Mouse (Mus musculus) lung, postnatal 0 days (tissue): ENCODE measurements around the gene Il10rb. TPM values are rescaled to one million over a fixed set of nuclear protein-coding genes. Genes with fewer than 3 reads are reported as not detected.

Experiments used
- ATAC-seq: fragments of 200-750 bp; cut with Nextera tagmentation; 2 replicates; pipeline ENCODE4 v1.8.0; 2017; ENCODE audit warnings: moderate library complexity
- DNase-seq: peaks from one replicate; pipeline ENCODE4 v3.0.0-alpha.2; 2016; ENCODE audit warnings: low spot score
- H3K27ac ChIP-seq: fragments of 300-500 bp; sonication (generic); 2 replicates; pipeline ENCODE4 v1.5.1; 2014; ENCODE audit warnings: antibody characterized with exemption, mild to moderate bottlenecking, low read length, mixed read lengths
- H3K27me3 ChIP-seq: fragments of 300-500 bp; sonication (generic); replicated peaks from 2 replicates; pipeline ENCODE4 v1.6.1; 2014; ENCODE audit warnings: low read length, mixed read lengths; ENCODE audit not compliant: insufficient read depth
- H3K36me3 ChIP-seq: fragments of 300-500 bp; sonication (generic); 2 replicates; pipeline ENCODE4 v1.6.1; 2014; ENCODE audit warnings: low read length, mixed read lengths; ENCODE audit not compliant: insufficient read depth
- H3K4me1 ChIP-seq: fragments of 300-500 bp; sonication (generic); 2 replicates; pipeline ENCODE4 v1.6.1; 2014; ENCODE audit warnings: antibody characterized with exemption, low read depth, low read length, mixed read lengths; ENCODE audit not compliant: insufficient read depth
- H3K4me2 ChIP-seq: fragments of 300-500 bp; sonication (generic); replicated peaks from 2 replicates; pipeline ENCODE4 v1.6.1; 2014; ENCODE audit warnings: low read depth, mild to moderate bottlenecking, low read length, moderate library complexity, mixed read lengths
- H3K4me3 ChIP-seq: fragments of 300-500 bp; sonication (generic); 2 replicates; pipeline ENCODE4 v1.5.1; 2014; ENCODE audit warnings: low read depth, low read length
- H3K9ac ChIP-seq: fragments of 300-500 bp; sonication (generic); replicated peaks from 2 replicates; pipeline ENCODE4 v1.6.1; 2014; ENCODE audit warnings: low read depth, mild to moderate bottlenecking
- H3K9me3 ChIP-seq: fragments of 300-500 bp; sonication (generic); 2 replicates; pipeline ENCODE4 v1.6.1; 2016; ENCODE audit warnings: low read length, mixed read lengths
- CTCF ChIP-seq: IDR thresholded peaks from 2 replicates; pipeline ENCODE4 v1.5.1; 2016; ENCODE audit warnings: antibody characterized with exemption, mild to moderate bottlenecking
- EP300 ChIP-seq: IDR thresholded peaks from 2 replicates; pipeline ENCODE4 v1.6.1; 2016; ENCODE audit warnings: antibody characterized with exemption, mild to moderate bottlenecking, control low read depth
- WGBS: fragments of 180-500 bp; shearing (Covaris S2); extraction: QIAGEN DNeasy Blood & Tissue Kit; methylation state at CpG from one replicate; pipeline ENCODE4 v1.1.7; 2014; 5-methylcytosine and 5-hydroxymethylcytosine counted together
- polyA plus RNA-seq: library from polyadenylated mRNA; unstranded; fragments of >200 nt; fragmentation: Nextera tagmentation; extraction: Ambion mirVana; gene quantifications from 2 replicates; pipeline ENCODE4 v1.2.1, GENCODE M21; 2015

The Il10rb gene
- polyA plus RNA-seq, 1 experiment from 2014 or later, result 90.5 TPM

GRCm38 (mm10) chr16:91362006-91362405, 44.0 kb upstream of the Il10rb start:
- no peak overlapping the region for H3K4me3 ChIP-seq
- H3K36me3 ChIP-seq, result no peaks in the 10 kb centered on the region
- WGBS, result 50% methylated on average over 2 of the region's 2 CpGs
- H3K27ac ChIP-seq, result peak overlapping the region; percentile 39; the same call in 1 of the 2 replicates
- H3K4me1 ChIP-seq, result peaks cover 13% of the 10 kb centered on the region; the same call in 1 of the 2 replicates
- TF ChIP-seq CTCF (no peak), EP300 (no peak)
- no peaks in the 10 kb centered on the region for H3K27me3 ChIP-seq
- H3K4me2 ChIP-seq, result no peak overlapping the region
- no peak overlapping the region for H3K9ac ChIP-seq
- no peaks in the 10 kb centered on the region for H3K9me3 ChIP-seq
- ATAC-seq, result no peak
- no peak for DNase-seq

- Histone ChIP-seq H3K9me3 (no peaks in the 10 kb centered on the region), H3K36me3 (no peaks in the 10 kb centered on the region), H3K4me1 (peaks cover 13% of the 10 kb centered on the region; the same call in 1 of the 2 replicates), H3K4me2 (0 out of 2 replicates have a peak overlapping the region, but pooled peaks have one; percentile 0), H3K27me3 (no peaks in the 10 kb centered on the region), H3K4me3 (no peak overlapping the region), H3K9ac (no peak overlapping the region), H3K27ac (peak overlapping the region; percentile 77)
- TF ChIP-seq CTCF (no peak), EP300 (no peak; the same call in 1 of the 2 replicates)
- WGBS, result 21% methylated on average over 12 of the region's 12 CpGs
- DNase-seq (peak; percentile 90), ATAC-seq (peak; percentile 64)
Measured at GRCm38 (mm10) chr16:91362616-91363272, 43.2 kb upstream of the Il10rb start.

DNA sequence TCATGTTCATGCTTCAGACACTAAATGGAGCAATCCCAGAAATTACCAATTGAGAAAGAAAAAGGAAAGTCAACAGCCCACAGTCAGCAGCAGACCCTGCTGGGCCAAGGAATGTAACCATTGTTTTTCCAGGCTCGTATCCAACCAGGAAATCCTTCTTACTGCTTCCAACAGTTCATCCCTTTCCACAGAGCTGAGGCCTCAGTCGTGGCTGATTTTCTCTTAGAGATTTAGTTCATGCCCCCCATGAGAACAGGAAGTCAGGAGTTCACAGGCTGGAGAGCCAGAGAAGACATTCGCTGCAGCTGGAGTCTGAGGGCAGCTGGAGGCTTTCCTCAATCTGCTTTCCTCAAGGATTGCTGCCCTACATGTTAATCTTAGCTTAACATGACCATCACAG, 42.5 kb upstream of the Il10rb start:
- Histone ChIP-seq H3K4me1 (peaks cover 13% of the 10 kb centered on the region; the same call in 1 of the 2 replicates), H3K27me3 (no peaks in the 10 kb centered on the region), H3K4me2 (0 out of 2 replicates have a peak overlapping the region, but pooled peaks have one; percentile 0), H3K36me3 (no peaks in the 10 kb centered on the region), H3K9me3 (no peaks in the 10 kb centered on the region), H3K9ac (no peak overlapping the region), H3K4me3 (no peak overlapping the region), H3K27ac (peak overlapping the region; percentile 77)
- WGBS, result 4% methylated on average over 3 of the region's 3 CpGs
- TF ChIP-seq CTCF (no peak; the same call in 1 of the 2 replicates), EP300 (peak; percentile 70)
- DNase-seq (peak; percentile 95), ATAC-seq (peak; percentile 83)

DNA sequence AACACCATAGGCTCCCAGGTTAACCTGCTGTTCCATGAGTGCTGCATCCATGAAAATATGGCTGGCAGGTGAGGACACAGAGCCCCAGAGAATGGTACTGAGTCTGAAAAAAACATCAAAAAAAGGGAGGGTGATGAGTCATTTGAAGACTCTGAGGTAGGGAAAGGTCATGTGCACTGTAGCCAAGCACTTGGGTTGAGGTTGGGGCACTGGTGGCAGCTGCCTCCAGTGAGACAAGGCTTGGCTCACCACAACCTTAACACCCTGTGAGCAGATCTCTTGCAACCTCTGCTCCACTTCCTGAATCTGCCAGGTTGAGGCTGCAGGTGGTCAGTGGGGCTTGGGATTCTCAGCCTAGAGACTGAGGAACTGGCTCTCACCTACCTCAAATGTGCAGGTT, 39.4 kb upstream of the Il10rb start:
- TF ChIP-seq CTCF (no peak), EP300 (no peak)
- H3K27me3 ChIP-seq, result no peaks in the 10 kb centered on the region
- no peak overlapping the region for H3K4me3 ChIP-seq
- DNase-seq (no peak), ATAC-seq (no peak)
- no peak overlapping the region for H3K9ac ChIP-seq
- H3K9me3 ChIP-seq, result no peaks in the 10 kb centered on the region
- H3K27ac ChIP-seq, result no peak overlapping the region
- H3K4me2 ChIP-seq, result no peak overlapping the region
- H3K4me1 ChIP-seq, result peaks cover 13% of the 10 kb centered on the region; the same call in 1 of the 2 replicates
- H3K36me3 ChIP-seq, result no peaks in the 10 kb centered on the region

DNA sequence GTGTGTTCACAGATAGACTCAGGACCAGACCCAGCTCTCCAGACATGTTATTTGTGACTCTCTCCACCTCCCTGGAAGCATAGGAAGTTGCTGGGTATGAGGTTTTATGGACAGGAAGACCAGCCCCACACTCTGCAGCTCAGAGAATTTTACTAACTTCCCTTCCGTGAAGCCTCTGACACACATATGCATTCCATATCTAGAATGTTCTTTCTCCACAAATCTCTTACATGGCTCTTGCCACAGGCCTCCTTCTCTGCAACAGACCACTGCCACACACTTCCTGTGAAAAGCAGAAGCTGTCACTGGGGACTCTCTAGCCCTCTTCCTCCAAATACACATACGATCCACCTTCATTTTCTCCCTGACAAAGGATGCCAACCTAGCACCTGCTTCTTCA, 38.9 kb upstream of the Il10rb start:
- Histone ChIP-seq H3K36me3 (no peaks in the 10 kb centered on the region), H3K9me3 (no peaks in the 10 kb centered on the region), H3K27ac (no peak overlapping the region), H3K27me3 (no peaks in the 10 kb centered on the region), H3K4me2 (no peak overlapping the region), H3K9ac (no peak overlapping the region), H3K4me1 (peaks cover 13% of the 10 kb centered on the region; the same call in 1 of the 2 replicates), H3K4me3 (no peak overlapping the region)
- WGBS, result 84% methylated on average over 2 of the region's 2 CpGs
- TF ChIP-seq CTCF, result no peak
- TF ChIP-seq EP300, result no peak
- no peak for ATAC-seq
- DNase-seq, result peak; percentile 46

GRCm38 (mm10) chr16:91372577-91373472, 33.1 kb upstream of the Il10rb start, which contains the start of gene Ifnar2:
Ifnar2 (plus strand) TSS chr16:91372783.
- peaks cover 5% of the 10 kb centered on the region; the same call in 1 of the 2 replicates for H3K4me1 ChIP-seq
- no peaks in the 10 kb centered on the region for H3K36me3 ChIP-seq
- H3K9ac ChIP-seq, result peak within 1 kb of the TSS; percentile 92
- H3K27me3 ChIP-seq, result no peaks in the 10 kb centered on the region
- H3K9me3 ChIP-seq, result no peaks in the 10 kb centered on the region
- H3K27ac ChIP-seq, result peak within 1 kb of the TSS; percentile 98
- H3K4me2 ChIP-seq, result peak within 1 kb of the TSS; percentile 73
- DNase-seq (peak; percentile 93), ATAC-seq (peak; percentile 87)
- H3K4me3 ChIP-seq, result peak within 1 kb of the TSS; percentile 96
- TF ChIP-seq EP300 (peak; percentile 51; the same call in 1 of the 2 replicates), CTCF (no peak)
- WGBS, result under 1% methylated on average over 60 of the region's 62 CpGs
